Mouse (Mus musculus): ENCODE measurements at regions not wholly inside any gene's neighbourhood (a gene's known extent, or its start where the extent isn't known, plus 50 kb on each side); places are given as distances from the start of the nearest gene placed in this dataset.

DNA sequence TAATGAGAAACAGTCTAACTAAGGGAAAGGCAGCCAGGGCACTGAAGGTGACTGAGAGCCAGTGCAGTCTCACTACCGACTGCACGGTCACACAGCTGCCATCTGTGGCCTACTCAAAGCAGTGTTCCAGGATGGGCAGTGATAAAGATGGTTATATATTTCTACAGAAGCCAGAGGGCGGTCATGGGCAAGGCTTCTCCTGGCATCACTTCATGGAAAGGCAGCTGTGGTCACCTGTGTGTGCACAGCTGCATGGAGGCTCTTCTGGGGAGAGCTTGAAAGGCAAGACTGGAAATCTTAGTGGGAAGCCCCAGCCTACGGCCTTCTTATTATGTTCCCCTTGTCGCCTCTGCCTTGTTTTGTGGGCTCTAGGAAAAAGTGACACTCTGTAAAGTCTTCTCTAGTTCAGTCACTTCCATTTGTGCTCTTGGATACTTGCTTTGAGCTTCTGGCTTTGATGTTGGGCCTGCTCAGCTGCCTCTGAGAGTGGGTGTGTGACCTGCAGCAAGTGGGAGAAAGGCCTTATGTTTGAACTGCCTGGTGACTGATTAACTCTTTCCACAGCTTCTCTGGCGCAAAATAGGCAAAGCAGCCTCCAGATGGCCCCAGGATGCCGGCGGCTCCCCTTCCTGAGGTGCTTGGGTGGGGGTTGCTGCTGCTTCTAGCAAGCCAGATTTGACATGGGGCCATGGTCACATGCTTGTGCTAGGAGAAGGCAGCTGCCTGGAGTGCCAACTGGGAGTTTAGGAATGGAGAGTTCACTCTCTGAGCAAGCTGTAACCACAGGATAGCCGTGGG lies 141.4 kb upstream of the Pdzrn3 start:
- Histone ChIP-seq H3K4me3 (ENCODE audit: insufficient read depth, low read depth, low read length) (no peak overlapping the region), H3K36me3 (ENCODE audit: control insufficient read depth, insufficient read depth, low read length) (no peaks in the 10 kb centered on the region), H3K4me1 (ENCODE audit: control insufficient read depth, insufficient read depth, low read length) (no peaks in the 10 kb centered on the region), H3K27me3 (ENCODE audit: control insufficient read depth, insufficient read depth, low read length) (no peaks in the 10 kb centered on the region), H3K9ac (ENCODE audit: low read depth, low read length) (no peak overlapping the region), H3K79me2 (ENCODE audit: control insufficient read depth, insufficient read depth, low read length) (no peaks in the 10 kb centered on the region), H3K27ac (replicated peaks; ENCODE audit: insufficient read depth, low read depth, low read length) (no peak overlapping the region)
- DNase-seq (ENCODE audit: extremely low read depth, low read depth, low spot score): no peak
- WGBS: 55% methylated on average over 9 of the region's 9 CpGs
- TF ChIP-seq CTCF (IDR thresholded peaks at IDR 0.05; ENCODE audit: low read depth, low read length): no peak
- TF ChIP-seq POLR2A (IDR thresholded peaks at IDR 0.05; ENCODE audit: extremely low read depth, insufficient read depth, low read length): no peak

DNA sequence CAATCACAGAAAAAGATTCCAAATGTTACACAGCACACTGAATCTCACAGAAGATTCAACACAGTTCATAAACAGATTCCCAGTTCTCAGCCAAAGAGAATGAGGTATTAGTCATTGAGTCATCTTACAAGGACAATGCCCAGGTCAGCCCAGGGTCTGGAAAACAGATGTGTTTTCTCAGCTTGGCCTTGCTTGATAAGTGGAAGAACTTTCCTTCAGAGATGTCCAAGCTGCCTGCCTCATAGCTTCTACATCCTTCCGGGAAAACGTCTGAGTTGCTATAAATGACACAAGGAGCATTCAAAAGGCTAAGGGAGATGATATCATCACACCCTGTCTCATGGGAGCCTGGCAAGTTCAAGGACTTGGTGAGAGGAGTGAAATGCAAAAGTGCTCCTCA lies 139.9 kb upstream of the Pdzrn3 start:
- no peaks in the 10 kb centered on the region for H3K4me1 ChIP-seq (ENCODE audit: control insufficient read depth, insufficient read depth, low read length)
- H3K4me3 ChIP-seq (ENCODE audit: insufficient read depth, low read depth, low read length): no peak overlapping the region
- no peak for DNase-seq (ENCODE audit: extremely low read depth, low read depth, low spot score)
- no peak overlapping the region for H3K9ac ChIP-seq (ENCODE audit: low read depth, low read length)
- H3K79me2 ChIP-seq (ENCODE audit: control insufficient read depth, insufficient read depth, low read length): no peaks in the 10 kb centered on the region
- no peaks in the 10 kb centered on the region for H3K27me3 ChIP-seq (ENCODE audit: control insufficient read depth, insufficient read depth, low read length)
- no peak overlapping the region for H3K27ac ChIP-seq (replicated peaks; ENCODE audit: insufficient read depth, low read depth, low read length)
- H3K36me3 ChIP-seq (ENCODE audit: control insufficient read depth, insufficient read depth, low read length): no peaks in the 10 kb centered on the region
- 69% methylated on average over 2 of the region's 2 CpGs for WGBS
- TF ChIP-seq CTCF (IDR thresholded peaks at IDR 0.05; ENCODE audit: low read depth, low read length): no peak
- no peak for TF ChIP-seq POLR2A (IDR thresholded peaks at IDR 0.05; ENCODE audit: extremely low read depth, insufficient read depth, low read length)

GRCm38 (mm10) chr6:101513696-101514095 lies 136.0 kb upstream of the Pdzrn3 start:
- no peaks in the 10 kb centered on the region for H3K36me3 ChIP-seq (ENCODE audit: control insufficient read depth, insufficient read depth, low read length)
- 93% methylated on average over 2 of the region's 2 CpGs for WGBS
- no peak overlapping the region for H3K9ac ChIP-seq (ENCODE audit: low read depth, low read length)
- no peak overlapping the region for H3K27ac ChIP-seq (replicated peaks; ENCODE audit: insufficient read depth, low read depth, low read length)
- H3K27me3 ChIP-seq (ENCODE audit: control insufficient read depth, insufficient read depth, low read length): no peaks in the 10 kb centered on the region
- H3K4me1 ChIP-seq (ENCODE audit: control insufficient read depth, insufficient read depth, low read length): no peaks in the 10 kb centered on the region
- TF ChIP-seq POLR2A (IDR thresholded peaks at IDR 0.05; ENCODE audit: extremely low read depth, insufficient read depth, low read length) (no peak), CTCF (IDR thresholded peaks at IDR 0.05; ENCODE audit: low read depth, low read length) (no peak)
- H3K79me2 ChIP-seq (ENCODE audit: control insufficient read depth, insufficient read depth, low read length): no peaks in the 10 kb centered on the region
- H3K4me3 ChIP-seq (ENCODE audit: insufficient read depth, low read depth, low read length): no peak overlapping the region
- no peak for DNase-seq (ENCODE audit: extremely low read depth, low read depth, low spot score)

- 49% methylated on average over 5 of the region's 5 CpGs for WGBS
- no peaks in the 10 kb centered on the region for H3K4me1 ChIP-seq (ENCODE audit: control insufficient read depth, insufficient read depth, low read length)
- no peak overlapping the region for H3K4me3 ChIP-seq (ENCODE audit: insufficient read depth, low read depth, low read length)
- DNase-seq (ENCODE audit: extremely low read depth, low read depth, low spot score): no peak
- H3K27me3 ChIP-seq (ENCODE audit: control insufficient read depth, insufficient read depth, low read length): no peaks in the 10 kb centered on the region
- no peaks in the 10 kb centered on the region for H3K36me3 ChIP-seq (ENCODE audit: control insufficient read depth, insufficient read depth, low read length)
- H3K79me2 ChIP-seq (ENCODE audit: control insufficient read depth, insufficient read depth, low read length): no peaks in the 10 kb centered on the region
- TF ChIP-seq CTCF (IDR thresholded peaks at IDR 0.05; ENCODE audit: low read depth, low read length): no peak
- no peak for TF ChIP-seq POLR2A (IDR thresholded peaks at IDR 0.05; ENCODE audit: extremely low read depth, insufficient read depth, low read length)
- no peak overlapping the region for H3K27ac ChIP-seq (replicated peaks; ENCODE audit: insufficient read depth, low read depth, low read length)
- H3K9ac ChIP-seq (ENCODE audit: low read depth, low read length): no peak overlapping the region
Measured at GRCm38 (mm10) chr6:101502149-101502548, 124.5 kb upstream of the Pdzrn3 start.

DNA sequence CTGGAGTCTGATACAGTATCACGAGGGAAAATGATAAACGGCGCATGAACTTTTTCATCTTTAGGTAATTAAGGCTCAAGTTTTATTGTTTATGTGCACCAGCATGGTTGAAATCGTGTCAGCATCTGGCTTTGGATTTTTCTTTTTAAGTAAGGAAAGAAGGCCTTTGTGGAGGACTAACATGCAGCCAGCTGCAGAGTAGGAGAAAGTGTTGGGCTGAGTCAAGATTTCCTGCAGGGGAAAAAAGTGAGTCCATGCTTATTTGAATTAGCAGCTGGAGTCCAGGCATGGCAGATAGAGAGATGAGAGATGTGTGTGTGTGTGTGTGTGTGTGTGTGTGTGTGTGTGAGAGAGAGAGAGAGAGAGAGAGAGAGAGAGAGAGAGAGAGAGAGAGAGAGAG lies 124.0 kb upstream of the Pdzrn3 start:
- 79% methylated on average over 4 of the region's 4 CpGs for WGBS

DNA sequence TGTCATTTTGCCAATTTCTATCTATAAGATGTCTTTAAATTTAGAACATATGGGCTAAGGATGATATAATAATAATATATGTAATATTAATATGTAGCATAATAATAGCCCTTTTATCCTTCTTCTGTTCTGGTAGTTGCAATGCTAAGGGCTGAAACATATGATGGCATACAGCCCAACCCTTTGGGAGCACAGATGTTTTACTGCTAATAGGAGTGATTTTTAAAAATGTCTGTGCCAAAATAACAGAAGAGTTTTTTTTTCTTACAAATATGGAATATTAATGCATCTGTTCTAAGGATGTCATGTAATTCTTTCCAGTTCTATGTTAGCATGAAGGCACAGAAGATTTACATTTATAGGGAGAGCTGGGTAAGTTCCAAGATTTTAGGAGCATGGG lies 122.5 kb upstream of the Pdzrn3 start:
- TF ChIP-seq CTCF (IDR thresholded peaks at IDR 0.05; ENCODE audit: low read depth, low read length): no peak
- no peak for TF ChIP-seq POLR2A (IDR thresholded peaks at IDR 0.05; ENCODE audit: extremely low read depth, insufficient read depth, low read length)
- no peaks in the 10 kb centered on the region for H3K36me3 ChIP-seq (ENCODE audit: control insufficient read depth, insufficient read depth, low read length)

More for the DNA sequence above, 124.0 kb upstream of the Pdzrn3 start:
- H3K9ac ChIP-seq (ENCODE audit: low read depth, low read length): no peak overlapping the region
- H3K4me3 ChIP-seq (ENCODE audit: insufficient read depth, low read depth, low read length): no peak overlapping the region
- H3K4me1 ChIP-seq (ENCODE audit: control insufficient read depth, insufficient read depth, low read length): no peaks in the 10 kb centered on the region
- H3K27ac ChIP-seq (replicated peaks; ENCODE audit: insufficient read depth, low read depth, low read length): no peak overlapping the region
- no peak for DNase-seq (ENCODE audit: extremely low read depth, low read depth, low spot score)
- H3K79me2 ChIP-seq (ENCODE audit: control insufficient read depth, insufficient read depth, low read length): no peaks in the 10 kb centered on the region
- no peaks in the 10 kb centered on the region for H3K36me3 ChIP-seq (ENCODE audit: control insufficient read depth, insufficient read depth, low read length)
- H3K27me3 ChIP-seq (ENCODE audit: control insufficient read depth, insufficient read depth, low read length): no peaks in the 10 kb centered on the region
- TF ChIP-seq CTCF (IDR thresholded peaks at IDR 0.05; ENCODE audit: low read depth, low read length): no peak
- TF ChIP-seq POLR2A (IDR thresholded peaks at IDR 0.05; ENCODE audit: extremely low read depth, insufficient read depth, low read length): no peak

More for the DNA sequence above, 122.5 kb upstream of the Pdzrn3 start:
- no peak overlapping the region for H3K9ac ChIP-seq (ENCODE audit: low read depth, low read length)
- H3K4me3 ChIP-seq (ENCODE audit: insufficient read depth, low read depth, low read length): no peak overlapping the region
- H3K4me1 ChIP-seq (ENCODE audit: control insufficient read depth, insufficient read depth, low read length): no peaks in the 10 kb centered on the region
- no peaks in the 10 kb centered on the region for H3K79me2 ChIP-seq (ENCODE audit: control insufficient read depth, insufficient read depth, low read length)
- DNase-seq (ENCODE audit: extremely low read depth, low read depth, low spot score): no peak
- no peak overlapping the region for H3K27ac ChIP-seq (replicated peaks; ENCODE audit: insufficient read depth, low read depth, low read length)
- no peaks in the 10 kb centered on the region for H3K27me3 ChIP-seq (ENCODE audit: control insufficient read depth, insufficient read depth, low read length)
